Mouse (Mus musculus): ENCODE measurements around the gene Pitpnm2.

- no peak for TF ChIP-seq CTCF (IDR thresholded peaks at IDR 0.05; ENCODE audit: low read depth)
- no peak for TF ChIP-seq EP300 (IDR thresholded peaks at IDR 0.05; ENCODE audit: low read depth)
Measured at GRCm38 (mm10) chr5:124205809-124206380, 43.7 kb downstream of the Pitpnm2 start.

Measured in liver, embryonic 14.5 days (tissue).